Mouse (Mus musculus) gastrocnemius, postnatal 10 days (tissue): ENCODE data around the gene Tuba3b. TPM values are rescaled to one million over a fixed set of nuclear protein-coding genes. Genes with fewer than 3 reads are reported as not detected.

Experiments used
- DNase-seq: peaks from one replicate; pipeline ENCODE4 v3.0.0; 2021; ENCODE audit warnings: mixed read lengths
- long read RNA-seq, 2 experiments: library from polyadenylated mRNA; stranded (forward); transcript quantifications; one replicate each; pipeline ENCODE4 v2.0.0; 2021
- total RNA-seq, 2 experiments: library from RNA; stranded (reverse); gene quantifications; 2 replicates each; pipeline ENCODE4 v1.2.3; 2021

Gene Tuba3b
- total RNA-seq: not detected
- long read RNA-seq, experiment 1: 0 reads
- long read RNA-seq, experiment 2: 0 reads

DNA sequence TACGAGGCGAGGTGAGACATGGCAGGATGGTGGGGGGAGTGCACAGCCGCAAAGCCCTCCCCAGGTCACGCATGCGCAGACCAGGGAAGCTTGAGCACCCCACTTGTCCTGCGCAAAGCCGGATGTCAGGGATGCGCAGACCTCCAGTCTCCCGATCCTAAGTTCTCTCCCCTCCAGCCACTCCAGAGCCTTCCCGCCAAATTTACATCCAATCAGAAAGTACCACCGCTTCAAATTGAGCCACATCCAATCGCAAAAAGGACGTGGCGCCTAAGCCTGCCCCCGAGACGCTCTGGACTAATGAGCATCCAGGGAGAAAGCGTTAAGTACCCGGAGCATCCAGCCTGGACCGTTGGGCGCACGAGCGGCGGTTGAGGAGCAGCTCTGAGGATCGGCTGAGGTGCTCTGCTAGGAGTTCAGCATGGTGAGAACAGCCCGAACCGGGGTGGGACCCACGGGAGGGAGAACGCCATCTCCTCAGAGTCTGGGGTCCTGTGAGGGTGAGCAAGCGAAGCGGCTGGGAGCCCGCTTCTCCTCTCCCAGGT, at the start of gene Tuba3b:
Gene Tuba3b, plus strand, starts transcription at position 92 of the 545 bp plus-strand sequence.
- DNase-seq: no peak

DNA sequence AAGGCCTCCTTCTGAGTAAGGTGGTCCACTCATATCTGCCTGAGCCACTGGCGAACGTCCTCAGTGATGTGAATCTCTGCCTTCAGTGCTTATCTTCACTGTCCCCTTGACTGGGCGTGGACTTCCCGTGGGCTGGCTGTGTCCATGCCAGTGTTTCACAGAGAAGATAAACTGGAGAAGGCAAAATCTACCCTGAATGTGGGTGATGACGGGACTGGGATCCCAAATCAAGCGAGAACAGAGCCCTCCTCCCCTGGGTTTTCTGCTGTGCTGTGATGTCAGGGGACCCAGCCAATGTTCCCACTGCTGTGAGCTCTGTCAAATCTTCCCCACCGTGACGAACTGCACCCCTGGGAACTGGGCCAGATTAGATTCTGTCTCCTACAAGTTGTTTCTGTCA, 48.3 kb upstream of the Tuba3b start:
- no peak for DNase-seq

DNA sequence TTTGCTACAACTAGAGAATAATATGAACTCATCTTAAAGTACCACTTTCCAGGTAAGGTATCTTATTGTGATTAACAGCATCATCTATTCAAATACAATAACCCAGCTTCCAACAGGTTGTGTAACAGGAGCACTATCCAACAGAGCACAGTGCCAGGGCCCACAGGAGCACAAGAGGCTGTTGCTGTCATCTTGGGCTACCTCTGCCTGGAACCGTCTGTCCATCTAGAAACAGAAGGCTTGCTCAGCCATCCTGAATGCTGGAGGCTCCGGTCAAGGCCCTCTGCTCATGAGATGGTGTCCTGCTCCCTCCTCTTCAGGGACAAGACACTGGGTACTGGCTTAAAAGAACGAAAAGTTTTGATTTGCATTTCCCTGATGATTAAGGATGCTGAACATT, 47.7 kb upstream of the Tuba3b start:
- no peak for DNase-seq

DNA sequence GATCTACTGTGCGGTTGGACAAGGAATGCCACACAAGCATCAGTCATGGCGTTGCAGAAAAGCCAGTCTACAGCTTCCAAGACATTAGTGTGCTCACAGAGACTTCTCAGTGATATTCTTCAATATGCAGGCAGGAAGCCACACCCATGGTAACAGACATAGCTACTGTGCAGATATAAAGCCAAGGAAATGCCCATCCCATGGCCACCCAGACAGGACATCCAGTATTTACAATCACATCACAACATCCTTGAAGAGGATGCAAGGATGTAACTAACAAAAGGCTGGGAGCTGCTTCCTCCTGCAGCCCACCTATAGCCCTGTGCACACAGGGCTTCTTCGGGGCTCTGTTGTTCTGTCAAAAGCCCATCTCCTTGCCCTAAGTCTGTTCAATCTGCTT, 46.9 kb upstream of the Tuba3b start:
- DNase-seq: no peak

DNA sequence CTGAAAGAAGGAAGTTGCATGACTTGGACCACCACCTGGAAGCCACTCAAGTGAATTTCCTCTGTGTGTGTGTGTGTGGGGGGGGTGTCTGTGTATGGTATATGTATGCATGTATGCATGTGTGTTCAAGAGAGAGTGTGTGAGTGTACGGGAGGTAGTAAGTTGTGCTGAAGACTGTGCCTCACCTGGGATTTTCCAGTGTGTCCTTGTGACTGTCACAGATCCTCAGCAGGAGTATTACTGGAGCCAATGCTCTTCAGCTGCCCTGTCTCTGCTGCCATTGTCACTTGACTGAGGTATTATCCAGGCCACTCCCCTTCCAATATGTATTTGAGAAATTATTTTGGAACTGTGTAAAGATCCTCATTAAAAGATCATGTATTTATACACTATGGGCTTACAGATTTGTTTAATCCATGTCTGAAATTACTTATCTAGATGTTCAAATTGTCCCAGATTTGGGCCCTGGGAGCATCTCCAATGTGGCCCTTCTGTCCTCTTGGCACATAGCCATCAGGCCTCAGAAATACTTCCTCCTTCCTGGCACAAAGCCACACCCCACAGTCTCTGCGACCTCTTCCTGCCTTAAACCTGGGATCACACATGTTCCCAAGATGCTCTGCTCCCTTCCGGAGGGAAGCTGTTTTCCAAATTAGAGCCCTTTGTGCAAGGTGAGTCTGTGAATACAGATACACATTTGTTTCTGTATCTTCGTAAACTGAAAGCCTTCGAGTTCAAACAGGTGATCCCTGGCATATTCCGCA, 42.1 kb upstream of the Tuba3b start:
- DNase-seq: no peak

DNA sequence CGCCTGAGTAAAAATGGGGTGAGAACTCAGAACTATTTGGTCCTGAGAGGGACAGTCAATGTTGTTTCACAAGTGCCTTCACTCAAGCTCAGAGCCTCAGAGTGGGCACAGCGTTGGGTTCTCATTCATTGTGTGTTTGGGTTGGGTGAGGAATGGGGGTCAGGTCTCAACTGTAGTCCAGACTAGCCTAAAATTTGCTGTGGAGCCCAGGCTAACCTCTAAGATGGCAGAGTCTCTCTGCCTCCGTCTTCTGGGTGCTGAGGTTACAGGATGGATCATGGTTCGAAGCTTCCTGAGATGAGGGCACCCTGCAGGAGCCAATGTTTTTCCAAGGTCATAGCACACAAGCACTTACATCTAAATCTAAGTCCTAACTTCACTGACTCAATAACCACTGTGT, 38.8 kb upstream of the Tuba3b start:
- DNase-seq: no peak

DNA sequence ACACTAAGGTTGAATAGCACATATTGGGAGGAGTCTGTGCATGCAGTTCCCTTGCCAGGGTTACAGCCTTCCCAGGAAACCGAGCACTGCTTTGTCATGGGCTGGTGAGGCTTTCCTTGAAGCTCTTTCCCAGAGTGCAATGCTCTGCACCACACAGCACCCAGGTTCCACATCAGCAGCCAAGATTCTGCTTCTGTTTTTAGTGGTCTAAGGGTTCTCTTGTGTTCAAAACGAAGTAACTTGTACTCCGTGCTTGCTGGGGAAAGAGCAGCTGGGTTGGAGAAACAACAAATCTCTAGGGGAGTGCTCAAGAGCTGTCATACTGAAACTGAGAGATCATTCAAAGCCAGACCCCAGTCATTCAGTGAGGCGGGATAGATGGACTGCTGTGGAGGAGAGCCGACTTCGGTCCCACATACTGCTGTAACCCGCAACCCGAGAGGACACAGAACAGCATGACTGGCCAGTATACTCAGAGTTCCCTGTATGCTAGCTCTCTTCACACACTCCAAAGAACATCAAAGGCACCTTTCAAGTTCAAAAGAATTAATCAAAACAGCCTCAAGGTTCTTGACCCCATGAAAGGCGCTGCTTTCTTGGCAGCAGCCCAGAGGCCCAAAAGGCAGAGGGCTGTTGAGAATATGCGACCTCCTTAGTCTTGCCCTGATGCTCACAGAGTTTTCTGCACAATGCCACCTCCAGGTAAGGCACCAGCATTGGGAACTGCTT, 36.9 kb upstream of the Tuba3b start:
- DNase-seq: no peak

DNA sequence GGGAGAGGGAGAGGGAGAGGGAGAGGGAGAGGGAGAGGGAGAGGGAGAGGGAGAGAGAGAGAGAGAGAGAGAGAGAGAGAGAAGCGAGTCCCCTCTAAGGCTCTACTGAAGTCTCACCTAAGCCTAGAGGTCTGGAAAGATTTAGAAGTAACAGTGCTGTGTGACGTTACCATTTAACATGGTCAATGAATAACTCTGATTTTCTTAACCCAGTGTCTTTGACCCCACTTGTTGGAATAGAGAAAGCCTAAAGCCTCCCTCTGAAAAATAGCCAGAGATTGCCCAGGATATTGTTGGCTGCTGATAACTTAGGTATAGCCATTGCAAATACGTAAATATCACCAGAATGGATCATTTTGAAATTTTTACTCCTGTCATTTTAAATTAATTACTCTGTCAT, 35.8 kb upstream of the Tuba3b start:
- no peak for DNase-seq

DNA sequence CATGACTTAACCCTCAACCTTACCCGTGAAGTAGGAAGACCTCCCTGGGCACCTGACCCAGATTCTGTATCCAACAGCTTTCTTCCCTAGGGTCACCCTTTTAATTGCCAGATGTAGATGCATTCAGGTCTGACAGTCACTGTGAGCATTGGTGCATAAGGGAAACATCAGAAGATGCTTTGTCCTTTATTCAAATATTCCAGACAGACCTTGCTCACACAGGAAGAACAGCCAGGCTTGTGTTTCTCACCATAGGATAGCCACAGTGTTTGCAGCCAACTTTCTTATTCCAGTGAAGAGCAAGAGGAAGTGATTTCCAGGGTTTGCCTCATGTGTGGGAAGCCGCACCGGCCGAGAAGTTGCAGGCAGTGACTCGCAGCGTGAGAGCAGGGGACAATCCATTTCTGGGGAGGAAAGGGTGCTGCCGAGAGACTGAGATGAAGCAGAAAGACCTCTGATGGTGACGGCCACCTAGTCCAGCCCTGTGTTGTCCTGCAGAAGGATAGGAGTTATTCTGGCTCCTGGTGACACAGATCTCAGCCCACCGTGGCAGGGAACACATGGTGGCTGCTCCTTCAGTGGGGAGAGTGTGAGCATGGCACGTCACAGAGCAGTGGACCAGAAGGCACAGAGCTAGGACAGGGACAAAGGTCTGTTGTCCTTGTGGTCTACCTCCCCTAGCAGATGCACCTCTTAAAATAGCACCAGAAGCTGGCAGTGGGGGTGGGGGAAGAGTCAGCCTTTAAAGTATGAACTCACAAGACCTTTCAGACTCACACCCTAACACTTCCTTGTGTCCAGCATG, 34.0 kb upstream of the Tuba3b start:
- no peak for DNase-seq

DNA sequence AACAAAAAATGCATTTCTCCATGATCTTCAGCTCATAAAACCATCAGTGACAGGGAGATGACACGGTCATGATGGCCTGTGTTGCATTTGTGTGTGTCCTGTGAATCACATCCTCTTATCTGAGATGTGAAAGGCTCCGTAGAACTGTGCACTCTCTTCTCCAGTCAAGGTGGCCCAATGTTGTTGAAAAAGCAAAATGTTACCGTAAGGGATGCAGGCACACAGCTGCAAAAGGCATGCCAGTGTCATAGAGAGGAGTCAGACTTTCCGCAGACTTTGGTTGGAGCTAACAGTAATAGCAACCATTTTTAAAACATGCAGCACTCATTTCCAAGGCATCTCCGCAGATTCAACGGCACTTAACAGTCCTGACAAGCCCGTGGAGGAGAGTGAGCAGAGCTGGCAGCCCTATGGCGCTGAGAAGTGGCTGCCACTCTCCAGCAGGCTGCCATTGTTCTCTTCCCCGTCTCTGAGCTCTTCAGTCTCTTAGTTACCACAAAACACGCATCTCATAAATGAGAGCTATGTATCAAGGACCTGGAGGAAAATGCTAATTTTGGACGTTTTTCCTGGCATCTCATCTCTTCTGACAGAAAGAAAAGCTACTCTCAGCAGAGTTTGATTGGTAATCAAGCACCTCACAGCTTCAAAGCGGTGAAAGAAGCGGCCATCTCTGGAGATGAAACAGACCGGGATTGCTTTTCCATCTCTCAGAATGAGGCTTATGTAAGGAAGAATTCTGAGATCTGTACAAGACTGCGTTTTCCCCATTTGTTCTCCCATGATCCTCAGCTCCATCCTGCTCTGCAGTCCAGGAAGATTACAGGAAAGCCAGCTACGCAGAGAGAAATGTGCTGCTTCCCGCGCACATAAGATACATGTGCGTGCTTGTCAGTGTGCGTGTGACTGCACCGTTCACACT, 30.2 kb upstream of the Tuba3b start:
- DNase-seq: no peak

DNA sequence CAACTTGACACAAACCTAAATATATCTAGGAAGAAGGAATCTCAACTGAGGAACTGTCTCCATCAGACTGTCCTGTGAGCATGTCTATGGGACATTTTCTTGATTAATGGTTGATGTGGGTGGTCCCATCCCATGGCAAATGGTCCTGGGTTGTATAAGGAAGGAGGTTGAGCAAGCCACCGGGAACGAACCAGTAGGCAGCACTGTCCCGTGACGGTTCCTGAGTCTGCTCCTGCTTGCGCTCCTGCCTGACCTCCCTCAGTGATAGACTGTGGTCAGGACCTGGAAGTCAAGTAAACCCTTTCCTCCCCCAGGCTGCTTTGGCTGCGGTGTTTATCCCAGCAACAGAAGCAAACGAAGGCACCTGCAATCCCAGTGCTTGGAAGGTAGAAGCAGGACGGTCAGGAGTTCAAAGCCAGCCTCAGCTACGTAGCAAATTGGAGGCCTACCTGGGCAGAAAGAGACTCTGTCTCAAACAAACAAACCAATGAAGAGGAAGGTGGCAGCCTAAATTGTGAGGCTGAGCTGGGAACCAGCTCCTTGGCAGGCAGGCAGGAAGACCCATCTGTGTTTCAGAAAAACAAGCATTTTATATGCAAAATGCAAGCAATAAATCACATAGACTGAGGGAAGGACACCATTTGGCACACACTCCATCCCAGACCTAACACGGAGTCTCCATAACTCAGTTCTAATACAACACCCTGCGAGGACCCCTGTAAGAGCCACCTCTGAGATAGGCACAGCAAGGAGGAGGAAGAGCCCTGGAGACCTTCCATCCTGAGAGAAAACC, 24.9 kb upstream of the Tuba3b start:
- DNase-seq: no peak

DNA sequence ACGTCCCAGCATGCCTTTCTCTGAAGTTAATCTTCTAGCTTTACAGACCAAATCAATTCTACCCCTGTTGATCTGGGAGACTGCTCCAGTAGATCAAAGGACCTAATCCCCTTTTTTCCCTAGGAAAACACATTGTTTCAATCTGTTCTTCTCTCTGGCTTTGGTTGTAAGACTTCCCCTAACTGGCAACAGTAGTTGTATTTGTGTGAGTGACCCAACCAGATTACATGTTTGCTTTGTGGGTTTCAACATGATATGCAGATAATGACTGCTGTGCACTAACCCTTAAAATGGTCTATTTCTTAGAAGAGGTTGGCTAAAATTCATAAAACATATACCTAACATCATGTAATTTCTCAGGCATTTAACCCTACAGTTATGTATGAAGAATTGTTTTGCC, 24.0 kb upstream of the Tuba3b start:
- DNase-seq: no peak

DNA sequence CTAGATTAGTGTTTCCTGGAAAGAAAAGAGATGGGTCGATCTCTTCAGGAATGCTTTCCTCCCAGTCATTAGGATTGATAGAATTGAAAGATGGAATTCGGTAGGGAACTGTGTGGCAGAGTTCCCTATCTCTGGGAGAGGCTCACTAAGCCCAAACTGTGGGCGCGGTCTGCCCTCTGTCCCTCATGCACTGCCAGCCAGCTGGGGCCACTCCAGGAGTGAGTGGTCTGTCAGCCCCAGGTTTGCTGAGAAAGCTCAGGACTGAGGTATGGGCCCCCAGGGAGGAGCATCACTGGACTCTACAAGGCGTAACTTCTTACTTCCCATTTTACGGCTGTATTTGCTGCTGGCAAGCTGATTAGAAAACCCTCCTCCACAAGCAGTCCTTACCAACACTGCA, 23.5 kb upstream of the Tuba3b start:
- no peak for DNase-seq

DNA sequence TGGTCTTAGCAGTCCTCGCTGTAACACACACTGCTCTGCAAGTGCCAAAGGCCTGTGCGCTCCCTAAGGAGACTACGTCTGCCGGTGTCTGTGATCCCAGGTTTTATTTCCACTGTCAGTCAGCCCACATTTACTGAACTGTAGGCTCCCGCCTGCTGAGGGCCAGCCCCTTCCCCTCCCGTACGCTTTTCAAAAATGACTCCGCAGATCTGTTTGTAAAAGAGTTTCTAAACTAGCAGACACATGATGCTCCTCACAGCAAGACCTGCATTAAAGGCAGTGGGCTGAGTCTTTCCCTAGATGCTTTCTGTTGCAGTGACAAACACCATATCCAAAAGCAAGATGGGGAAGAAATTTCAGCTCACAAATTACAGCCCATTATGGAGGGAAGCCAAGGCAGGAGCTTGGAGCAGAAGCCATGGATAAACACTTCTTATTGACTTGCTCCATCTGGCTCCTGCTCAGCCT, 23.0 kb upstream of the Tuba3b start:
- DNase-seq: no peak

DNA sequence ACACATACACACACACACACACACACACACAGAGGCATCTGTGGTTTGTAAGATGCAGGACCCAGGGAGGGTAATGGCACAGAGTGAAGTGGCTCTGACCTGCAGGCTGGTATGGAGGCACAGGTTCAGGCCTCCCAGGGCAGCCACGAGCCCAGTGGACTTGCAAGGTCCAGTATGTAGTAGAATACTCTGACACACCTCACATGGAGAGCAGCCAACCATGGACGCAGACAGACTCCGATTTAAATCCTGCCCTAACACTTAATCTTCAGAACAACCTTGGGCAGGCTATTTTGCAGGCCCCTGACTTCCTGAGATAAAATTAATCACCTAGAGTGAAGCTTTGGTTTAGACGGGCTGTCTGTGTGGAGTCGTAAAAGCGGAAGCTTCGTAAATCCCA, 21.6 kb upstream of the Tuba3b start:
- no peak for DNase-seq

DNA sequence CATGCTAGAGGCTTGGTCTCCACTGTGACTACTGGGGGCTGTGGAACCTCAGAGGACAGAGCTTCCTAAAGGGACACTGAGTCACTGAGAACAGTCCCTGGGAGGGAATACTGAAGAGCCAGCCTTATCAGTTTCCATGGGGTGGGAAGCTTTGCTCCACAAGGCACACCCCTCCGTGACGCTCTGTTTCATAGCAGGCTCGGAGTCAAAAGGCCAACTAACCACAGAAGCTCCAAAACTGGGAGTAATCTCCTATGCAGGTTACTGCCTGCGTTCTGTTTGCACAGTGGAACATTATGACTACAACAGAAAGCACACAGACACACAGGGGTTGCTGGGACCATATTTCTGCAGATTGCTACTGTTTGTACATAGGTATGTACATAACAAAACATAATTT, 19.7 kb upstream of the Tuba3b start:
- DNase-seq: no peak

DNA sequence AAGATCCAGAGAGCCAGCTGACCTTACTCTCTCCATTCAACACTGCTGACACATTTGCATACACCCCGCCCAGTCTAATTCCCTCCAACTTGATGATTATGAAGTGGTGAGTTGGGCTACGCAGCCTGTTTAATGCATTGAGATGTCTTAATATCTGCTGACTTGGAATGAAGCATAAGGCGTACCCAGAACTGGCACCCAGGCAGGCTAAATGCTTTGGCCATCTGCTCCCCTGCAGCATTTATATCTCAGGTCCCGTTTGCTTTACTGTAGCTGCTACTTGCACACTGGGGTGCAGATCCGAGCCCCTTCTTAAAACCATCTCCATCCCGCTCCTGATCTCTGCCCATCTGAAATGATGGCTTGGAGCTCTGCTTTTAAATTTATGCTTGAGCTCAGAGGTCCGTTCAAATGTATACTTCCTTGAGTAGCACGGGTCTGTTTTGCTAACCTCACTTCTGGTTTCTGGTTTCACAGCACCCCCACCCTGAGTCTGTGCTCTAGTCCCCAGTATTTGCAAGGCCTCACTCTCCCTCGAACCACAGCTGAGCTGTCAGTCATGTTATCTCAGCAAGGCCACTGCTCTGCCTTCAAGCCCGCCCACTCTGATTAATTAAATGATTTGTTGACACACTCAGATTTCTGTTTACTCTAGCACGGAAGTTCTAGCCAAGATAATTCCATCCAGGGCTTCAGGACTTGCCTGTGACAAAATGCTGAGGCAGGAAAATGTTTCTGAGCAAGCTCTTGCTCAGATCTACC, 16.6 kb upstream of the Tuba3b start:
- DNase-seq: no peak

DNA sequence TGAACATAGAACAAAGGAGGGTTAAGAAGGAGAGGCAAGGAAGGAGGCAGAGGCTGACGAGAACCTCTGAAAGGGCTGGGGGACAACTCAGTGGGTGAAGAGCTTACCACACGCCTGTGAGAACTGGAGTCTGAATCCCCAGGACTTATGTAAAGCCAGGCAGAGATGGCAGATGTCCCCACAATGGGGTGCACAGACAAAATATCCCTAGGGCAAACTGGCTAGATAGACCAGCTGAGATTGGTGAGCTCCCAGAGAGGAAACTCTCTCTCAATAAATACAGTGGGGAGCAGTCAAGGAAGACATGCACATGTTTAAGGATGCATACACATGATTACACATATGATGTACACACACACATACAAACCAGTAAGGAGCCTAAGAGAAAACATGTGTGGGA, 11.4 kb upstream of the Tuba3b start:
- DNase-seq: no peak

DNA sequence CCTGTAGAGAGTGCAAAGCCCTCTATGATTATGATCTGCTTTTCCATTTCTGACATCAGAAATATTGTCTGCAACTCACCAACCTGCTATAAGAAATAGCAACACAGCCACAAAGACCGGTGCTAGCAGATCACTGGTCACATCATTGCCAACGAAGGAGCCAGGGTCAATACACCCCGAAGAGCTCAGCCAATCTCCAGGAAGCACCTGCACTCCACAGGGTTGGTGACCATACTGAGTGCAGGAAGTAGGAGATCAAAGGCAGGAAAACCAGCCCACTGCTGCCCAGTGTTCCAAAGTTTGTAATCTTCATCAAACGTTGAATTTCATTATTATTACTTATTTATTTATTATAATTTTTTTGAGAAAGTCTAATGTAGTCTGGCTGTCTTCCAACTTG, 10.9 kb upstream of the Tuba3b start:
- DNase-seq: no peak

DNA sequence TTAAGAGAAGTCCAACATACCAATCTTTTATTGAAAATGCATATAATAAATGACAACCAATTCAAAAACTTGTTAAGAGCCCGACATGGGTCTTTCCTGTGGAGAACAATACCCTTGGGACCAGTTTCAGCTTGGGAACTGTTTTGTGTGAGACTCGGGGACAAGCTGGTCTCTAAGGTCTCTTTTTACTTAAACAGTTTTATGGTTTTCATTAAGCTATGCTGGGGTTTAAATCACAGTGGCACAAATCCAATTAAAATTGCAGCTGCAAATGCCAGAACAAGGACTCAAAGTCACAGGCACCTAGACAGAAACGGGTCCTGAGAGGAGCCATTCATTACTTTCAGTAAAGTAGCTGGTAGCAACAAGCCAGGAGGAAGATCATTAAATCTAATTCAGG, 10.4 kb upstream of the Tuba3b start:
- no peak for DNase-seq
